Mouse (Mus musculus): Measurements from ENCODE around the gene Scamp5. TPM values are rescaled to one million over a fixed set of nuclear protein-coding genes. Genes with fewer than 3 reads are reported as not detected.

The Scamp5 gene
- 0.73 TPM for polyA plus RNA-seq (2017; shearing (Covaris generic))

DNA sequence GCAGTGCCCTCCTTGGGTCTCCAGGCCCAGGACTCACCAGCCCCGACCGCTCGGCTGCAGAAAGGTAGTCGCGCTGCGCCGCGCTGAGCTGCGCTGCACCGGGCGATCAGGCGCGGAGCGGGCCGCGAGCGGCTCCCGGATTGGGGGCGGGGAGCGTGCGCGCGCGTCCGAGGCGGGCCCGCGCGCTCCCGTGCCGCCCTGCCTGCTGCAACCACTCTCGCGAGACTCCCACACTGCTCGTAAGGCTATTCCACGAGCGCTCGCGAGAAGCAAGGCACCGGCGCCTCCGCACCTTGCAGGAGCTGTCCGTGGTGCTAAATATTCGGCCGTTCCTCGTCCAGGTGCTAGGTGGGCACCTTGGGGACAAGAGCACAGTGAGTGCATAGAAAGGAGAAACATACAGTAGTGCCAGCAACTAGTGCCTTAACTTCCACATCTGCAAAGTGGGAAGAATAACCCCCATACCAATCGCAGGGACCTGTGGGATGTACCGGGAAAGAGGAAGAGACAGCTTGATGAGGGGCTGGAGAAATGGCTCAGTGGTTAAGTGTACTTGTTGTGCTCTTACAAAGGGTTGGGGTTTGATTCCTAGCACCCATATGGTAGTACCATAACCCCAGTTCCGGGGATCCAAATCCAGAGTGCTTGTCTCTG lies at the start of gene Scamp5:
TSS of gene Scamp5 (minus strand) at position 165 of the 654 bp plus-strand sequence.

DNA sequence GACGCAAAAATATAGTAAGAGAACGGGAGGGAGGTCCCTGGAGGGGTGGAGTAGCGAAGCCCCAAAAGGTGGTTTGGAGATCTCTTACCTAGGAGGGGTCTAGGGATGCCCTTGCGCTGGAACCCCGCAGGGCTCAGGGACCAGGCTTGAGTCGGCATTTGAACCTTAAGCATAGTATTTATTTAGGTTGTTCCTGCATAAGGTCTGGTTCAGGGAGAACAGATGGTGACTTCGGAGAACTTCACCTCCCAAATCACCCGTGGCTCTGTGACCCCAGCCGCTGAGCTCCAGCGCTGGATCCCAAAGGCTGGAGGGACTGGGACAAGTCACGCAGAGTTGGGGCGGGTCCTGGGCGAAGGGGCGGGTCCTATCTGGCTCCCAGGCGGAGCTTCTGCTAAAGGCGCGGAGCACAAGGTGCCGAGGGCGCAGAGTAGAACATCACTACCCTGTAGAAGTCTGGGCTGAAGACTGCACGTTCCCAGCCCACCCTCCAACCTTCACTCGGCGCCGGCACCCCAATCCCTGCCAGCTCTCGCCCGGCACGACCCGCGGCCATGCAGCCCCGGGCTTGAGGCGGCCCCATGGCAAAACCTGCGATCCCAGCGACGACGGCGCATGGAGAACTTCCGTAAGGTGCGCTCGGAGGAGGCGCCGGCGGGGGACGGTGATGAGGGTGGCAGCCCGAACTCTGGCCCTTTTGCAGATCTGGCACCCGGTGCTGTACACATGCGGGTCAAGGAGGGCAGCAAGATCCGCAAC lies 35.9 kb upstream of the Scamp5 start, which contains the start of gene Rpp25:
TSS of gene Rpp25 (plus strand) at position 405 of the 759 bp plus-strand sequence.

DNA sequence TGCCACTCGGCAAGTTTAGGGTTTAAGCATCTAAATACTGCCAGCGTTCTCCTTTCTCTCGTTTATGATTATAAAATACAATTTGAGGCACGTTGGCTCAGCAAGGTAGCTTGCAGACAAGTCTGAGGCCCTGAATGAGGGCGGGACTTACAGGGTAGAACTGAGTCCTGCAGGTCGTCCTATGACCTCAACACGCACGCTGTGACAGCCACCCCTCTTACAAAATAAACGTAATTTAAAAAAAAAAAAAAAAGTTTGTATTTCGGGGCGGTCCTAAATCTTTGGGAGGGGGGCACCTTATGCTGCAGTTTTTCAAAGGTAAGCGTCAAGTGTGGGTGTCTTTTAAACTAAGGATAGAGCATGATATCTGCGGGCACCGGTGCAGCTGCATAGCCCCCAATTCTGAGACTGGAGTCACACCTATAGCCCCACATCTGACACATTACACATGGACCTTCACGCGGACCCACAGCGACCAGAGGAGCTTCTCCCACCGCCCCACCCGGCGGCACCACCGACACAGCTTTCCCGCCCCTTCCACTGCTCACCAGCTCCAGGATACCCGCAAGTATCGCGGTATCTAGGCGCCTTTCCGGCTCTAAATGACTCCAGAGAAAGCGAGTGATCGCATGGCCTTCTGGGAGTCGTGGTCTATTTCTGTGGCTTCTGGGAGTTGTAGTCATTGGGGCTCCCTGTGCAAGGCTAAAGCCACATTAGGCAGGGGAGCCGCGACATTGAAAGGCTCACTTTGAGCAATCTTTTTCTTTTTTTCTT lies 28.2 kb downstream of the Scamp5 start, which contains the start of gene Ppcdc:
TSS of gene Ppcdc (minus strand) at position 603 of the 774 bp plus-strand sequence.

Other genes with a start within 250 kb of the Scamp5 start
- not detected for gene Trcg1, start 231.5 kb downstream of the Scamp5 start, polyA plus RNA-seq (2017; shearing (Covaris generic))
- 47.7 TPM for gene 1700017B05Rik, start 205.4 kb downstream of the Scamp5 start, polyA plus RNA-seq (2017; shearing (Covaris generic))
- gene Ppcdc, start 27.9 kb downstream of the Scamp5 start, polyA plus RNA-seq (2017; shearing (Covaris generic)): 185 TPM
- not detected for gene Rpp25, start 36.0 kb upstream of the Scamp5 start, polyA plus RNA-seq (2017; shearing (Covaris generic))
- 235 TPM for gene Cox5a, start 53.2 kb upstream of the Scamp5 start, polyA plus RNA-seq (2017; shearing (Covaris generic))
- 16.4 TPM for gene Fam219b, start 69.5 kb upstream of the Scamp5 start, polyA plus RNA-seq (2017; shearing (Covaris generic))
- gene Mpi, start 84.7 kb upstream of the Scamp5 start, polyA plus RNA-seq (2017; shearing (Covaris generic)): 22.8 TPM
- gene Scamp2, start 92.9 kb upstream of the Scamp5 start, polyA plus RNA-seq (2017; shearing (Covaris generic)): 121 TPM
- 98.6 TPM for gene Ulk3, start 121.4 kb upstream of the Scamp5 start, polyA plus RNA-seq (2017; shearing (Covaris generic))
- gene Cplx3, start 138.2 kb upstream of the Scamp5 start, polyA plus RNA-seq (2017; shearing (Covaris generic)): not detected
- gene Lman1l, start 152.7 kb upstream of the Scamp5 start, polyA plus RNA-seq (2017; shearing (Covaris generic)): 0.20 TPM
- 193 TPM for gene Csk, start 185.6 kb upstream of the Scamp5 start, polyA plus RNA-seq (2017; shearing (Covaris generic))
- gene Cyp1a2, start 215.6 kb upstream of the Scamp5 start, polyA plus RNA-seq (2017; shearing (Covaris generic)): not detected
- 1.0 TPM for gene Cyp1a1, start 219.9 kb upstream of the Scamp5 start, polyA plus RNA-seq (2017; shearing (Covaris generic))
- gene Edc3, start 240.5 kb upstream of the Scamp5 start, polyA plus RNA-seq (2017; shearing (Covaris generic)): 58.7 TPM